Mouse (Mus musculus) E14TG2a.4 (cell line): ENCODE results near the gene Rnf114.

ENCODE experiments used
- H3K27me3 ChIP-seq: 2 replicates; pipeline ENCODE4 v1.6.1; 2014; ENCODE audit warnings: low read length, control low read depth; ENCODE audit not compliant: insufficient read depth
- H3K36me3 ChIP-seq: 2 replicates; pipeline ENCODE4 v1.6.1; 2014; ENCODE audit warnings: low read length, control low read depth; ENCODE audit not compliant: insufficient read depth
- H3K4me1 ChIP-seq: replicated peaks from 2 replicates; pipeline ENCODE4 v1.6.1; 2014; ENCODE audit warnings: low read depth, low read length, control low read depth
- H3K4me3 ChIP-seq: replicated peaks from 2 replicates; pipeline ENCODE4 v1.5.1; 2014; ENCODE audit warnings: mild to moderate bottlenecking, low read length
- H3K9me3 ChIP-seq: 2 replicates; pipeline ENCODE4 v1.6.1; 2014; ENCODE audit warnings: low read length, control low read depth
- CTCF ChIP-seq: conservative IDR thresholded peaks from 2 replicates; pipeline ENCODE4 v1.5.1; 2014; ENCODE audit warnings: low read length
- NANOG ChIP-seq: IDR thresholded peaks from 2 replicates; pipeline ENCODE4 v1.6.1; 2014; ENCODE audit warnings: borderline replicate concordance, low read length, mixed read lengths
- POU5F1 ChIP-seq: IDR thresholded peaks from 2 replicates; pipeline ENCODE4 v1.6.1; 2014; ENCODE audit warnings: low read length, borderline replicate concordance

Rnf114 gene

GRCm38 (mm10) chr2:167505127-167505526 lies 12.7 kb downstream of the Rnf114 start:
- Histone ChIP-seq H3K36me3 (peaks cover 59% of the 10 kb centered on the region), H3K9me3 (no peaks in the 10 kb centered on the region), H3K4me1 (peaks cover 55% of the 10 kb centered on the region), H3K27me3 (no peaks in the 10 kb centered on the region), H3K4me3 (peak overlapping the region; percentile 96)
- TF ChIP-seq CTCF (no peak), NANOG (no peak), POU5F1 (no peak)

- H3K4me3 ChIP-seq = no peak overlapping the region
These were observed 14.3 kb downstream of the Rnf114 start for GRCm38 (mm10) chr2:167506546-167507260.

GRCm38 (mm10) chr2:167507719-167508385 lies 15.4 kb downstream of the Rnf114 start:
- peaks cover 48% of the 10 kb centered on the region for H3K4me1 ChIP-seq
- peaks cover 87% of the 10 kb centered on the region for H3K36me3 ChIP-seq
- H3K27me3 ChIP-seq = no peaks in the 10 kb centered on the region
- no peaks in the 10 kb centered on the region for H3K9me3 ChIP-seq
- no peak overlapping the region for H3K4me3 ChIP-seq
- TF ChIP-seq NANOG (no peak), POU5F1 (no peak), CTCF (no peak)

More at GRCm38 (mm10) chr2:167506546-167507260, 14.3 kb downstream of the Rnf114 start:
- Histone ChIP-seq H3K9me3 (no peaks in the 10 kb centered on the region), H3K4me1 (peaks cover 55% of the 10 kb centered on the region), H3K27me3 (no peaks in the 10 kb centered on the region), H3K36me3 (peaks cover 75% of the 10 kb centered on the region)
- TF ChIP-seq CTCF = no peak
- TF ChIP-seq POU5F1 = no peak
- TF ChIP-seq NANOG = 0 out of 2 replicates have a peak, but pooled peaks have one; percentile 11

GRCm38 (mm10) chr2:167508569-167508968 lies 16.1 kb downstream of the Rnf114 start:
- no peaks in the 10 kb centered on the region for H3K27me3 ChIP-seq
- TF ChIP-seq NANOG (no peak), CTCF (no peak), POU5F1 (no peak)
- peaks cover 48% of the 10 kb centered on the region for H3K4me1 ChIP-seq
- H3K4me3 ChIP-seq = no peak overlapping the region
- no peaks in the 10 kb centered on the region for H3K9me3 ChIP-seq
- peaks cover 94% of the 10 kb centered on the region for H3K36me3 ChIP-seq

- no peak overlapping the region for H3K4me3 ChIP-seq
- H3K4me1 ChIP-seq = peaks cover 33% of the 10 kb centered on the region
- H3K9me3 ChIP-seq = no peaks in the 10 kb centered on the region
- no peaks in the 10 kb centered on the region for H3K27me3 ChIP-seq
- no peak for TF ChIP-seq NANOG
- TF ChIP-seq CTCF = no peak
- TF ChIP-seq POU5F1 = no peak
- H3K36me3 ChIP-seq = peaks cover 100% of the 10 kb centered on the region
These were observed 18.0 kb downstream of the Rnf114 start for GRCm38 (mm10) chr2:167510485-167510884.

GRCm38 (mm10) chr2:167512365-167512764 lies 19.9 kb downstream of the Rnf114 start:
- Histone ChIP-seq H3K9me3 (no peaks in the 10 kb centered on the region), H3K36me3 (peaks cover 100% of the 10 kb centered on the region), H3K4me1 (peaks cover 14% of the 10 kb centered on the region), H3K4me3 (no peak overlapping the region), H3K27me3 (no peaks in the 10 kb centered on the region)
- TF ChIP-seq NANOG (no peak), CTCF (no peak), POU5F1 (no peak)

- Histone ChIP-seq H3K4me3 (no peak overlapping the region), H3K9me3 (no peaks in the 10 kb centered on the region), H3K4me1 (peaks cover 8% of the 10 kb centered on the region), H3K27me3 (no peaks in the 10 kb centered on the region), H3K36me3 (peaks cover 100% of the 10 kb centered on the region)
- peak; percentile 18 for TF ChIP-seq CTCF
- no peak for TF ChIP-seq NANOG
- TF ChIP-seq POU5F1 = no peak
These were observed 20.5 kb downstream of the Rnf114 start for GRCm38 (mm10) chr2:167512970-167513369.

- Histone ChIP-seq H3K36me3 (peaks cover 92% of the 10 kb centered on the region), H3K4me1 (peaks cover 9% of the 10 kb centered on the region), H3K9me3 (no peaks in the 10 kb centered on the region), H3K4me3 (no peak overlapping the region), H3K27me3 (no peaks in the 10 kb centered on the region)
- TF ChIP-seq POU5F1 = no peak
- TF ChIP-seq NANOG = no peak
- no peak for TF ChIP-seq CTCF
These were observed 22.2 kb downstream of the Rnf114 start for GRCm38 (mm10) chr2:167514641-167515040.
